Mouse (Mus musculus) embryonic facial prominence, embryonic 14.5 days (tissue): ENCODE results near the gene Trim45. TPM values are rescaled to one million over a fixed set of nuclear protein-coding genes. Genes with fewer than 3 reads are reported as not detected.

Experiments
- ATAC-seq: fragments of 200-750 bp; cut with Nextera tagmentation; 2 replicates; pipeline ENCODE4 v1.8.0; 2017; ENCODE audit warnings: low read depth, moderate number of reproducible peaks, moderate TSS enrichment
- DNase-seq: peaks from one replicate; pipeline ENCODE4 v3.0.0-alpha.2; 2015; ENCODE audit warnings: low spot score
- H3K27ac ChIP-seq: fragments of 300-500 bp; sonication (generic); replicated peaks from 2 replicates; pipeline ENCODE4 v1.5.1; 2014; ENCODE audit warnings: low read depth, mild to moderate bottlenecking, low read length, moderate library complexity
- H3K27me3 ChIP-seq: fragments of 300-500 bp; sonication (generic); replicated peaks from 2 replicates; pipeline ENCODE4 v1.6.1; 2014; ENCODE audit warnings: low read length; ENCODE audit not compliant: control insufficient read depth, insufficient read depth
- H3K36me3 ChIP-seq: fragments of 300-500 bp; sonication (generic); 2 replicates; pipeline ENCODE4 v1.6.1; 2014; ENCODE audit warnings: low read length, mixed read lengths; ENCODE audit not compliant: control insufficient read depth, insufficient read depth
- H3K4me1 ChIP-seq: fragments of 300-500 bp; sonication (generic); 2 replicates; pipeline ENCODE4 v1.6.1; 2014; ENCODE audit warnings: antibody characterized with exemption, low read length; ENCODE audit not compliant: control insufficient read depth, insufficient read depth
- H3K4me2 ChIP-seq: fragments of 300-500 bp; sonication (generic); 2 replicates; pipeline ENCODE4 v1.6.1; 2014; ENCODE audit warnings: low read depth, mild to moderate bottlenecking, low read length, moderate library complexity, mixed read lengths
- H3K4me3 ChIP-seq: fragments of 300-500 bp; sonication (generic); 2 replicates; pipeline ENCODE4 v1.5.1; 2014; ENCODE audit warnings: low read depth, mild to moderate bottlenecking, low read length
- H3K9ac ChIP-seq: fragments of 300-500 bp; sonication (generic); 2 replicates; pipeline ENCODE4 v1.6.1; 2014; ENCODE audit warnings: low read depth, mild to moderate bottlenecking, low read length, moderate library complexity, mixed read lengths
- H3K9me3 ChIP-seq: fragments of 300-500 bp; sonication (generic); 2 replicates; pipeline ENCODE4 v1.6.1; 2016; ENCODE audit warnings: low read length; ENCODE audit not compliant: control insufficient read depth
- WGBS: fragments of 180-500 bp; shearing (Covaris S2); extraction: QIAGEN DNeasy Blood & Tissue Kit; methylation state at CpG from one replicate; pipeline ENCODE4 v1.1.7; 2014; 5-methylcytosine and 5-hydroxymethylcytosine counted together
- polyA plus RNA-seq: library from polyadenylated mRNA; unstranded; fragments of >200 nt; fragmentation: Nextera tagmentation; extraction: Ambion mirVana; gene quantifications from 2 replicates; pipeline ENCODE4 v1.2.1, GENCODE M21; 2014

The Trim45 gene
- polyA plus RNA-seq, 1 experiment from 2014 or later, result 3.9 TPM

- H3K4me2 ChIP-seq, result no peak overlapping the region
- no peak overlapping the region for H3K27ac ChIP-seq
- 57% methylated on average over 6 of the region's 6 CpGs for WGBS
- H3K9me3 ChIP-seq, result no peaks in the 10 kb centered on the region
- 0 out of 2 replicates have a peak, but pooled peaks cover 9% of the 10 kb centered on the region for H3K4me1 ChIP-seq
- no peak overlapping the region for H3K4me3 ChIP-seq
- DNase-seq (no peak), ATAC-seq (no peak)
- no peaks in the 10 kb centered on the region for H3K36me3 ChIP-seq
- H3K27me3 ChIP-seq, result no peaks in the 10 kb centered on the region
- no peak overlapping the region for H3K9ac ChIP-seq
Measured at GRCm38 (mm10) chr3:100906128-100906527, 15.9 kb upstream of the Trim45 start.

- no peak overlapping the region for H3K27ac ChIP-seq
- H3K36me3 ChIP-seq, result no peaks in the 10 kb centered on the region
- H3K4me2 ChIP-seq, result no peak overlapping the region
- H3K4me1 ChIP-seq, result 0 out of 2 replicates have a peak, but pooled peaks cover 9% of the 10 kb centered on the region
- ATAC-seq (no peak), DNase-seq (no peak)
- no peaks in the 10 kb centered on the region for H3K9me3 ChIP-seq
- H3K27me3 ChIP-seq, result no peaks in the 10 kb centered on the region
- 32% methylated on average over 3 of the region's 3 CpGs for WGBS
- no peak overlapping the region for H3K4me3 ChIP-seq
- no peak overlapping the region for H3K9ac ChIP-seq
Measured at GRCm38 (mm10) chr3:100906916-100907315, 15.1 kb upstream of the Trim45 start.

- Histone ChIP-seq H3K9me3 (no peaks in the 10 kb centered on the region), H3K9ac (no peak overlapping the region), H3K36me3 (no peaks in the 10 kb centered on the region), H3K27me3 (no peaks in the 10 kb centered on the region), H3K4me2 (peak overlapping the region; percentile 2; the same call in 1 of the 2 replicates), H3K4me3 (no peak overlapping the region), H3K4me1 (0 out of 2 replicates have a peak, but pooled peaks cover 9% of the 10 kb centered on the region), H3K27ac (no peak overlapping the region; the same call in 1 of the 2 replicates)
- ATAC-seq (no peak), DNase-seq (peak; percentile 65)
- WGBS, result 26% methylated on average over 6 of the region's 6 CpGs
Measured at GRCm38 (mm10) chr3:100908594-100908993, 13.4 kb upstream of the Trim45 start.

GRCm38 (mm10) chr3:100910621-100911020 is 11.4 kb upstream of the Trim45 start:
- 36% methylated on average over 5 of the region's 5 CpGs for WGBS
- Histone ChIP-seq H3K4me2 (no peak overlapping the region), H3K9ac (0 out of 2 replicates have a peak overlapping the region, but pooled peaks have one; percentile 14), H3K36me3 (no peaks in the 10 kb centered on the region), H3K4me3 (no peak overlapping the region), H3K9me3 (no peaks in the 10 kb centered on the region), H3K27ac (peak overlapping the region; percentile 39; the same call in 1 of the 2 replicates), H3K27me3 (no peaks in the 10 kb centered on the region), H3K4me1 (0 out of 2 replicates have a peak, but pooled peaks cover 9% of the 10 kb centered on the region)
- no peak for ATAC-seq
- peak; percentile 22 for DNase-seq

- DNase-seq (peak; percentile 29), ATAC-seq (no peak)
- Histone ChIP-seq H3K27me3 (no peaks in the 10 kb centered on the region), H3K9ac (0 out of 2 replicates have a peak overlapping the region, but pooled peaks have one; percentile 14), H3K27ac (peak overlapping the region; percentile 39; the same call in 1 of the 2 replicates), H3K4me1 (0 out of 2 replicates have a peak, but pooled peaks cover 9% of the 10 kb centered on the region), H3K4me2 (no peak overlapping the region), H3K36me3 (no peaks in the 10 kb centered on the region), H3K4me3 (no peak overlapping the region), H3K9me3 (no peaks in the 10 kb centered on the region)
- 53% methylated on average over 9 of the region's 9 CpGs for WGBS
Measured at GRCm38 (mm10) chr3:100911026-100911425, 11.0 kb upstream of the Trim45 start.

- Histone ChIP-seq H3K27ac (no peak overlapping the region), H3K4me1 (0 out of 2 replicates have a peak, but pooled peaks cover 9% of the 10 kb centered on the region), H3K4me3 (no peak overlapping the region), H3K27me3 (no peaks in the 10 kb centered on the region), H3K4me2 (no peak overlapping the region), H3K9ac (no peak overlapping the region), H3K36me3 (no peaks in the 10 kb centered on the region), H3K9me3 (no peaks in the 10 kb centered on the region)
- peak; percentile 54 for DNase-seq
- 45% methylated on average over 7 of the region's 7 CpGs for WGBS
- ATAC-seq, result no peak
Measured at GRCm38 (mm10) chr3:100911498-100912213, 10.3 kb upstream of the Trim45 start.

GRCm38 (mm10) chr3:100916844-100917243 is 5.2 kb upstream of the Trim45 start:
- Histone ChIP-seq H3K27me3 (no peaks in the 10 kb centered on the region), H3K36me3 (no peaks in the 10 kb centered on the region), H3K4me3 (no peak overlapping the region), H3K27ac (no peak overlapping the region), H3K4me2 (no peak overlapping the region), H3K9ac (no peak overlapping the region), H3K9me3 (no peaks in the 10 kb centered on the region), H3K4me1 (peaks cover 6% of the 10 kb centered on the region; the same call in 1 of the 2 replicates)
- ATAC-seq, result no peak
- WGBS, result 13% methylated on average over 7 of the region's 7 CpGs
- peak; percentile 81 for DNase-seq

- Histone ChIP-seq H3K36me3 (no peaks in the 10 kb centered on the region), H3K4me1 (peaks cover 24% of the 10 kb centered on the region), H3K27me3 (no peaks in the 10 kb centered on the region), H3K9me3 (no peaks in the 10 kb centered on the region), H3K4me3 (no peak overlapping the region), H3K4me2 (no peak overlapping the region), H3K27ac (no peak overlapping the region), H3K9ac (no peak overlapping the region)
- DNase-seq (no peak), ATAC-seq (no peak)
- WGBS, result 87% methylated on average over 9 of the region's 9 CpGs
Measured at GRCm38 (mm10) chr3:100920611-100921140, 1.3 kb upstream of the Trim45 start.
